ENCODE assay signal across 8 mouse cellular contexts in genomic region chr2:118976941-118977340, GRCm38 (mm10). TPM values are rescaled to one million over a fixed set of nuclear protein-coding genes. Genes with fewer than 3 reads are reported as not detected.
DNase-seq lines count a peak whose midpoint lies in the region; ATAC-seq and TF ChIP-seq lines count a peak whose summit lies in the region.

No protein-coding gene starts in this region.

- no peak for TF ChIP-seq POLR2A in thymus, adult 2 months (IDR thresholded peaks at IDR 0.05; ENCODE audit: control insufficient read depth, extremely low read depth, insufficient read depth, low read length, poor library complexity)

- H3K9ac ChIP-seq in liver, embryonic 16.5 days (ENCODE audit: low read depth, low read length): no peak overlapping the region; the same call in 1 of the 2 replicates

- H3K27ac ChIP-seq in thymus, adult 2 months (ENCODE audit: control insufficient read depth, insufficient read depth, low read length): no peak overlapping the region
- no peak overlapping the region for H3K27ac ChIP-seq in liver, embryonic 16.5 days (ENCODE audit: low read length)

- TF ChIP-seq CTCF in thymus, adult 2 months (IDR thresholded peaks at IDR 0.05; ENCODE audit: borderline replicate concordance, control insufficient read depth, extremely low read depth, insufficient read depth, low read length, poor library complexity): no peak

- H3K9me3 ChIP-seq in liver, embryonic 16.5 days (replicated peaks; ENCODE audit: control insufficient read depth, low read length): no peaks in the 10 kb centered on the region

- no peak for ATAC-seq in liver, embryonic 16.5 days (ENCODE audit: low read depth)

- no peaks in the 10 kb centered on the region for H3K27me3 ChIP-seq in thymus, adult 2 months (ENCODE audit: control insufficient read depth, insufficient read depth, low read length)
- peaks cover 39% of the 10 kb centered on the region for H3K27me3 ChIP-seq in liver, embryonic 16.5 days (ENCODE audit: control insufficient read depth, insufficient read depth, low read depth, low read length)

- H3K36me3 ChIP-seq in thymus, adult 2 months (ENCODE audit: control insufficient read depth, insufficient read depth, low read length): no peaks in the 10 kb centered on the region
- no peaks in the 10 kb centered on the region for H3K36me3 ChIP-seq in liver, embryonic 16.5 days (ENCODE audit: control insufficient read depth, insufficient read depth)

- peaks cover 19% of the 10 kb centered on the region for H3K4me1 ChIP-seq in thymus, adult 2 months (replicated peaks; ENCODE audit: control insufficient read depth, insufficient read depth, low read length)
- H3K4me1 ChIP-seq in liver, embryonic 16.5 days (ENCODE audit: control insufficient read depth, low read depth, low read length): peaks cover 13% of the 10 kb centered on the region

- 40% methylated on average over 5 of the region's 5 CpGs for WGBS in thymus, adult 2 months
- 17% methylated on average over 5 of the region's 5 CpGs for WGBS in liver, embryonic 16.5 days (ENCODE audit: insufficient replicate concordance)

- DNase-seq in embryo, embryonic 10.5 days (ENCODE audit: low spot score): peak; percentile 24
- DNase-seq in embryo, embryonic 9.5 days (ENCODE audit: extremely low spot score): no peak
- DNase-seq in thymus, adult 2 months: no peak
- DNase-seq in thymus, adult 18-20 months: no peak
- DNase-seq in urinary bladder, postnatal 14 days (ENCODE audit: low spot score): no peak
- no peak for DNase-seq in spleen, postnatal 14 days (ENCODE audit: low spot score in 2 of 2)
- DNase-seq in adrenal gland, postnatal 36 days: no peak

- H3K4me3 ChIP-seq in thymus, adult 2 months (ENCODE audit: control insufficient read depth, insufficient read depth, low read length): peak overlapping the region; percentile 61; the same call in 1 of the 2 replicates
- peak overlapping the region; percentile 59 for H3K4me3 ChIP-seq in liver, embryonic 16.5 days (ENCODE audit: low read depth, low read length)

- H3K4me2 ChIP-seq in liver, embryonic 16.5 days (ENCODE audit: low read depth, low read length): peak overlapping the region; percentile 81

RNA-seq across cellular contexts. Expression of gene Chst14, which starts 50.6 kb away (rescaled TPM):
- polyA plus RNA-seq in thymus, adult 2 months (2012; rRNA removed): 9.0 and 10.3 TPM in 2 replicates
- polyA plus RNA-seq in liver, embryonic 16.5 days (2015; fragmentation: Nextera tagmentation; extraction: Ambion mirVana): 4.0 and 4.9 TPM in 2 replicates
- 10 to 100 TPM in 1 of 2 experiments, 1 to 10 TPM in 1; 9.7 to 15.0 TPM for total RNA-seq in adrenal gland, postnatal 36 days (2021)

RNA-seq across cellular contexts. Expression of gene Ccdc32, which starts 52.3 kb away (rescaled TPM):
- polyA plus RNA-seq in thymus, adult 2 months (2012; rRNA removed): 6.1 and 7.1 TPM in 2 replicates
- polyA plus RNA-seq in liver, embryonic 16.5 days (2015; fragmentation: Nextera tagmentation; extraction: Ambion mirVana): 13.3 and 13.4 TPM in 2 replicates
- 10 to 100 TPM; 16.7 to 18.8 TPM for total RNA-seq in adrenal gland, postnatal 36 days (2021)

RNA-seq across cellular contexts. Expression of gene Rpusd2, which starts 57.6 kb away (rescaled TPM):
- 7.8 and 10.4 TPM in 2 replicates for polyA plus RNA-seq in thymus, adult 2 months (2012; rRNA removed)
- polyA plus RNA-seq in liver, embryonic 16.5 days (2015; fragmentation: Nextera tagmentation; extraction: Ambion mirVana): 2.0 and 2.1 TPM in 2 replicates
- total RNA-seq in adrenal gland, postnatal 36 days (2021): 1 to 10 TPM; 5.0 to 5.1 TPM
